Mouse (Mus musculus): ENCODE data around the gene Pknox2. TPM values are rescaled to one million over a fixed set of nuclear protein-coding genes. Genes with fewer than 3 reads are reported as not detected.
A peak's percentile ranks its signal among the peaks of the same experiment; 100 is the strongest.

Pknox2 gene
- 0.18 and 0.27 TPM in 2 replicates for polyA plus RNA-seq (2015; fragmentation: Nextera tagmentation; extraction: Ambion mirVana)

DNA sequence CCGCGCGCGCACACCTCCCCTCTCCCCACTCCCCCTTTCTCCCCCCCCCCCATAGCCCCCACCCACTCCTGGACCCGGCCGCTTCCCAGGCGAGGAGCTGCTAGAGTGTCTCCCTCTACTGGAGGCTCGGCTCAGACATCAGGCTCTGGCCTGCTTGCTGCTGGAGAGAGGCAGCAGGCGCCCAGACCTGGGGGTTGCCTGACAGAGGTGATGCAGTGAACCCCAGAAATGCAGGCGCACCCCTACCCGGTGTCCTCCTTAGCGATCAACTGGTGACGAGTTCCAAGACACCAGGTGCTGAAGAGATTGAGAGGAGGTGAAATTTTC lies at the start of gene Pknox2:
Pknox2 (minus strand) TSS at position 49 of the 327 bp plus-strand sequence.
- Histone ChIP-seq H3K36me3 (replicated peaks; ENCODE audit: insufficient read depth, low read length) (no peaks in the 10 kb centered on the region), H3K4me3 (ENCODE audit: low read depth, low read length) (peak within 1 kb of the TSS; percentile 51), H3K27ac (ENCODE audit: low read depth) (peak within 1 kb of the TSS; percentile 48; the same call in 1 of the 2 replicates), H3K9ac (replicated peaks) (peak within 1 kb of the TSS; percentile 59), H3K27me3 (ENCODE audit: insufficient read depth, low read length) (peaks cover 52% of the 10 kb centered on the region), H3K4me2 (ENCODE audit: low read depth, low read length) (peak within 1 kb of the TSS; percentile 87), H3K4me1 (ENCODE audit: insufficient read depth) (peaks cover 10% of the 10 kb centered on the region; the same call in 1 of the 2 replicates), H3K9me3 (ENCODE audit: low read length) (no peaks in the 10 kb centered on the region)
- TF ChIP-seq EP300 (IDR thresholded peaks at IDR 0.05; ENCODE audit: low read depth) (no peak), CTCF (IDR thresholded peaks at IDR 0.05; ENCODE audit: low read depth) (peak; percentile 65)
- peak; percentile 68; the same call in 1 of the 2 replicates for ATAC-seq
- DNase-seq: peak; percentile 69
- 6% methylated on average over 6 of the region's 13 CpGs for WGBS (ENCODE audit: insufficient replicate concordance)

DNA sequence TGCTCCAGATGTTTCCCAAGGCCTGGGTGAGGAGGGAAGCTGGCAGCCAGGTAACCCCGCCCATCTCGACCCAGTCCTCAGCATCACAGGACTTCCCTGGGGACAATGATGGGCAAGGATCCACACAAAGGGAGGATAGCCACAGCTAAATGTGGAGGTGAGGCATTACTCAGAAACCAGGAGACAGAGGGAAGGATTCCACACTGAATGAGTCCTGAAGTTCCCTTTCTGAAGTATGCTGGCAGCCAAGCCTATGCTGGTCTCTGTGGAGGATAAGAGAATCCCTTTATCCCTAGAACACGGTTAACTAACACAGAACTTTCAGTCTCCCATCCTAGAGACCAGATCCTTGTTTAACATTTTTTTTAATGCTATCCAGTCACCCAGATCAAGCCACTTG lies 40.8 kb upstream of the Pknox2 start:
- no peak overlapping the region for H3K4me3 ChIP-seq (ENCODE audit: low read depth, low read length)
- TF ChIP-seq EP300 (IDR thresholded peaks at IDR 0.05; ENCODE audit: low read depth): no peak
- TF ChIP-seq CTCF (IDR thresholded peaks at IDR 0.05; ENCODE audit: low read depth): no peak
- ATAC-seq (no peak), DNase-seq (no peak)
- no peaks in the 10 kb centered on the region for H3K36me3 ChIP-seq (replicated peaks; ENCODE audit: insufficient read depth, low read length)
- H3K4me1 ChIP-seq (ENCODE audit: insufficient read depth): no peaks in the 10 kb centered on the region
- H3K27ac ChIP-seq (ENCODE audit: low read depth): no peak overlapping the region
- 71% methylated on average over 3 of the region's 3 CpGs for WGBS (ENCODE audit: insufficient replicate concordance)
- H3K27me3 ChIP-seq (ENCODE audit: insufficient read depth, low read length): no peaks in the 10 kb centered on the region
- no peak overlapping the region for H3K4me2 ChIP-seq (ENCODE audit: low read depth, low read length)
- no peak overlapping the region for H3K9ac ChIP-seq (replicated peaks)
- no peaks in the 10 kb centered on the region for H3K9me3 ChIP-seq (ENCODE audit: low read length)

DNA sequence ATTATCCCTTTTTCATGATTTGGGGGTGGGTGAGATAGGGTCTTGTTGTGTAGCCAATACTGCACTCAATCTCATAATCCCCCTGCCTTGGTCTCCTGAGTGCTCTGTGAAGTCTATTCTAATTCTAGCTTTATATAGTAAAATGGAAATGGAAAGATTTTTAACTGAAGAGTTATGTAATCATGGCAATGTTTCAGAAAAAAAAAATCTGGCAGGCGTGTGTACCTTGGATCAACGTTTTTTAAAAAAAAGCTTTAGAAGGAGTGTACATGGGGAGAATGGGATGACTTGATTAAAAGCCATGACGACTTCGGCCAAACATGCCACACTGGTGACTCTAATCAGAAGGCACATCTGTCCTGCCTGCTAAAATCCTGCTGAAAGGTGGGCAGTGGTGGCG lies 40.2 kb upstream of the Pknox2 start:
- ATAC-seq: no peak
- WGBS (ENCODE audit: insufficient replicate concordance): 83% methylated on average over 5 of the region's 5 CpGs

DNA sequence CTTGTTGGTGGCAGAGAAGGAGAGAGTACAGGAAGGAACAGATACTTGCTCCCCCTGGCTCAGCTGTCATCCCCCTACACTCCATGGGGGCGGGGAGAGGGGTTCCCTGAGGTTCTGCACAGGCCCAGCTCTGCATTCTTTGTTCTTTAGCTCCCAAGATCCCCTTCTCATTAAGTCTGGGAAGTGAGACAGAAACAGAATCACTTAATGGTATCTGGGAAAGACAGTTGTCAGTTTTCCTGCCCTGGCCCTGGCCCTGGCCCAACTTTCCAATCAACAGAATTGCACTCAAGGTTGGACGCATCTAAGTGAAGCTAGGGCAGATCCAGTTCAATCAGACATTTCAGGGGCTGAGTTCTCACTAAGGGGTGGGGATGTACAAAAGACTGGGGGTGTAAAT lies 36.0 kb upstream of the Pknox2 start:
- no peaks in the 10 kb centered on the region for H3K27me3 ChIP-seq (ENCODE audit: insufficient read depth, low read length)
- TF ChIP-seq CTCF (IDR thresholded peaks at IDR 0.05; ENCODE audit: low read depth): no peak
- TF ChIP-seq EP300 (IDR thresholded peaks at IDR 0.05; ENCODE audit: low read depth): no peak
- no peaks in the 10 kb centered on the region for H3K4me1 ChIP-seq (ENCODE audit: insufficient read depth)
- no peak overlapping the region for H3K4me2 ChIP-seq (ENCODE audit: low read depth, low read length)
- WGBS (ENCODE audit: insufficient replicate concordance): 68% methylated on average over 2 of the region's 2 CpGs
- no peaks in the 10 kb centered on the region for H3K36me3 ChIP-seq (replicated peaks; ENCODE audit: insufficient read depth, low read length)
- no peak overlapping the region for H3K4me3 ChIP-seq (ENCODE audit: low read depth, low read length)
- no peak overlapping the region for H3K27ac ChIP-seq (ENCODE audit: low read depth)
- H3K9ac ChIP-seq (replicated peaks): no peak overlapping the region
- no peak for ATAC-seq
- no peak for DNase-seq
- no peaks in the 10 kb centered on the region for H3K9me3 ChIP-seq (ENCODE audit: low read length)

More for the DNA sequence above, 40.2 kb upstream of the Pknox2 start:
- H3K9ac ChIP-seq (replicated peaks): no peak overlapping the region
- DNase-seq: no peak
- H3K4me1 ChIP-seq (ENCODE audit: insufficient read depth): no peaks in the 10 kb centered on the region
- H3K27me3 ChIP-seq (ENCODE audit: insufficient read depth, low read length): no peaks in the 10 kb centered on the region
- no peaks in the 10 kb centered on the region for H3K9me3 ChIP-seq (ENCODE audit: low read length)
- H3K36me3 ChIP-seq (replicated peaks; ENCODE audit: insufficient read depth, low read length): no peaks in the 10 kb centered on the region
- H3K27ac ChIP-seq (ENCODE audit: low read depth): no peak overlapping the region
- no peak overlapping the region for H3K4me2 ChIP-seq (ENCODE audit: low read depth, low read length)
- TF ChIP-seq EP300 (IDR thresholded peaks at IDR 0.05; ENCODE audit: low read depth): no peak
- no peak overlapping the region for H3K4me3 ChIP-seq (ENCODE audit: low read depth, low read length)

DNA sequence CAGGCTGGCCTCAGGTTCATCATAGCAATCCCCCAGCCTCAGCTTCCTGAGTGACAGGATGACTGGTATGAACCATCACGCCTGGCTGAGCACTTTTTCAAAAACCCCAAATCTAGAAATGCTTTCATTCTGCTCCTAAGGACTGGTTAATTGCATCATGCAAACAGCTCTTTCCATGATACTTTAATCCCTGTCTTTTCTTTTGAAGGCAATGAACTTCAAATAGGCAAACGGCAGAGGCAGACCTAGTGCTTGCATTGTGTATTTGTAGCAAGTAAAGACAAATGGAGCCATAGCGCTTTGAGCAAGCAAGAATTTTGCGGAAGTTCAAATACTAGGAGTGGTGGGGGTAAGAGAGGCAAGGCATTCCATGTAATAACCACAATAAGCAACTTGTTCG lies 34.4 kb upstream of the Pknox2 start:
- Histone ChIP-seq H3K4me1 (ENCODE audit: insufficient read depth) (no peaks in the 10 kb centered on the region), H3K9me3 (ENCODE audit: low read length) (no peaks in the 10 kb centered on the region), H3K4me3 (ENCODE audit: low read depth, low read length) (no peak overlapping the region), H3K4me2 (ENCODE audit: low read depth, low read length) (no peak overlapping the region), H3K27ac (ENCODE audit: low read depth) (no peak overlapping the region), H3K9ac (replicated peaks) (no peak overlapping the region), H3K36me3 (replicated peaks; ENCODE audit: insufficient read depth, low read length) (no peaks in the 10 kb centered on the region), H3K27me3 (ENCODE audit: insufficient read depth, low read length) (no peaks in the 10 kb centered on the region)
- DNase-seq (no peak), ATAC-seq (no peak)
- 65% methylated on average over 5 of the region's 5 CpGs for WGBS (ENCODE audit: insufficient replicate concordance)
- no peak for TF ChIP-seq EP300 (IDR thresholded peaks at IDR 0.05; ENCODE audit: low read depth)
- TF ChIP-seq CTCF (IDR thresholded peaks at IDR 0.05; ENCODE audit: low read depth): no peak

DNA sequence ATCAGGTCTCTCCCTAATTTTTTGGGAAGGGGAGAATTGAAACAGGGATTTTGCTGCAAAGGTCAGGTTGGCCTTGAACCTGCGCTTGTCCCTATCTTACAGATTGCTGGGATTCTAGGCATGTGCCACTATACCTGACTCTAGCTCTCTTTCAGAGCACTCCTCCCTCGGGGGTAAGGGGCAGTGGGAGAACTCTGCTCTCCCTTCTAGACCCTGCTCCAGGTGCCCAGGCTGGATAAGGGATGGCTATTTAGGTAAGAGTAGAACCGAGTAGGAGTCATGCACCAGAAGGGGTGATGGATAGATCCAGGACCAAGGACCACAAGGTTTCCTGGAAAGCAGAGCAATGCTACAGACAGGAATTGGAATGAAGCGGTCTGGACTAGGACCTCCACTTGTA lies 32.4 kb upstream of the Pknox2 start:
- TF ChIP-seq CTCF (IDR thresholded peaks at IDR 0.05; ENCODE audit: low read depth) (no peak), EP300 (IDR thresholded peaks at IDR 0.05; ENCODE audit: low read depth) (no peak)
- DNase-seq (no peak), ATAC-seq (no peak)
- no peaks in the 10 kb centered on the region for H3K27me3 ChIP-seq (ENCODE audit: insufficient read depth, low read length)
- no peaks in the 10 kb centered on the region for H3K36me3 ChIP-seq (replicated peaks; ENCODE audit: insufficient read depth, low read length)
- no peak overlapping the region for H3K9ac ChIP-seq (replicated peaks)
- no peaks in the 10 kb centered on the region for H3K4me1 ChIP-seq (ENCODE audit: insufficient read depth)
- WGBS (ENCODE audit: insufficient replicate concordance): 78% methylated on average over 4 of the region's 4 CpGs
- no peak overlapping the region for H3K27ac ChIP-seq (ENCODE audit: low read depth)
- no peak overlapping the region for H3K4me3 ChIP-seq (ENCODE audit: low read depth, low read length)
- no peak overlapping the region for H3K4me2 ChIP-seq (ENCODE audit: low read depth, low read length)
- no peaks in the 10 kb centered on the region for H3K9me3 ChIP-seq (ENCODE audit: low read length)

DNA sequence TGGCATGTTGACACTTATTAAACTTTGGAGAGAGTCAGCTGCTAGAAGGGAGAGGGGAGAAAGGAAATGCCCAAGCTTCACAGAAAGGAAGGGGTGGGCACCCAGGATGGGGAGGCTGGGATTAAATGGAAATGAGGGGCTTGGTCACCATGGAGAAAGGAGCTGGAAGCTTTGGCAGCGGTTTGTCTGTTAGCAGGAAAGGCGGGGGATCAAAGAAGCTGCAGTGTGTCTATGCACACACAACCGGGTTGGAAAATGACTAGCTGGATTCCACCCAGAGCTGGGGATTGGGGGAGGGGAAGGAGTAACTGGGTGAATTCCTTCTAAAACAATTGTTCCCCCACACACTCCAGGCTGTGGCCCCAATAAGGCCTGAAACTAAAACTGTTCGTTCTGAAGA lies 31.7 kb upstream of the Pknox2 start:
- Histone ChIP-seq H3K27me3 (ENCODE audit: insufficient read depth, low read length) (no peaks in the 10 kb centered on the region), H3K36me3 (replicated peaks; ENCODE audit: insufficient read depth, low read length) (no peaks in the 10 kb centered on the region), H3K4me1 (ENCODE audit: insufficient read depth) (no peaks in the 10 kb centered on the region), H3K9me3 (ENCODE audit: low read length) (no peaks in the 10 kb centered on the region), H3K4me3 (ENCODE audit: low read depth, low read length) (no peak overlapping the region), H3K9ac (replicated peaks) (no peak overlapping the region), H3K27ac (ENCODE audit: low read depth) (no peak overlapping the region), H3K4me2 (ENCODE audit: low read depth, low read length) (no peak overlapping the region)
- DNase-seq (no peak), ATAC-seq (no peak)
- TF ChIP-seq CTCF (IDR thresholded peaks at IDR 0.05; ENCODE audit: low read depth): no peak
- no peak for TF ChIP-seq EP300 (IDR thresholded peaks at IDR 0.05; ENCODE audit: low read depth)
- 41% methylated on average over 4 of the region's 4 CpGs for WGBS (ENCODE audit: insufficient replicate concordance)

Data from liver, postnatal 0 days (tissue).